ENCODE assay signal across 8 mouse cellular contexts in the genomic region with DNA sequence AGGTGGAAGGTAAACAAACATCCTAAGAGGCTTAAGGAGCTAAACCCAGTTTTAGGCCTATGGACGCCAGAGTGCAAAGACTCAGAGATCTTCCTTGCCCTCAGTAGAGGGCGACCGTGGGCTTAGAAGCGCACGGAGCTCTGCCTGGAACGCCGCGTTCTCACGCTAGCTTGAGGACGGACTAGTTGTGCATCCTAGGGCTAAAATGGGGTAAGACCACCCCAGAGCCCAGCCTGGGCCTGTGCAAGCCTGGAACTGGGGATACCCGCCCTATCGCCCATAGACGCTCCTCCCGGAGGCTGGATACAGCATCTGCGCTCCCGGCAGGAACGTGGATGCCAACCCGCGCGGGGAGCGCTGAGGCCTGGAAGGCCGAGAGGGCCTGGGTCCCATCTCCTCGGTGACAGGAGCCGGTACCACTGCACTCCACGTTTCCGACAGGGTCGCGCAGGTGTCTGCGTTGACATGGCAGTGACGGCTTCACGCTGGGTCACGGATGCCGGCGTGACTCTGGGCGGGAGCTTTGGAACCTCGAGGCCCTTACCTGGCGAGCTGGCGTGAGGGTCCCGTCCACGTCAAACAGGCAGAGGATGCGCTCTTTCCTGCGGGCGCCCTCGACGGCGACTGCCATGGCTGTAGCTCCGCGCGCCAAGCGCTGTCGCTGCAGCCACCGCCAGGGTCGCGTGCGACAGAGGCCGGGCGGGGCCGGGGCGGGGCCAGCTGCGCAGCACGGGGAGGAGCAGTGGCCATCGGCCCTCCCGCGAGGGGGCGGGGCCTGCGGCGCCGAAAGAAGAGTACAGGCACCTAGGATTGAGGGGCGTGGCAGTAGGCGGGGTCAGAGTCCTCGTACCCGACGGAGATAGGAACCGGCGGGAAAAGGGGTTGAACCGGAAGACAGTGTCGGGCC. TPM values are rescaled to one million over a fixed set of nuclear protein-coding genes. Genes with fewer than 3 reads are reported as not detected.
A peak's percentile ranks its signal among the peaks of the same experiment; 100 is the strongest.
DNase-seq lines count a peak whose midpoint lies in the region; ATAC-seq lines count a peak whose summit lies in the region.

Gene Pmm1, minus strand, starts transcription at position 760 of the 907 bp plus-strand sequence.

- peak within 1 kb of the TSS; percentile 82 for H3K27ac ChIP-seq in lung, embryonic 16.5 days (ENCODE audit: low read length)

- H3K36me3 ChIP-seq in lung, embryonic 16.5 days (ENCODE audit: control insufficient read depth, insufficient read depth, low read length) = peaks cover 7% of the 10 kb centered on the region; the same call in 1 of the 2 replicates

- peaks cover 5% of the 10 kb centered on the region for H3K4me1 ChIP-seq in lung, embryonic 16.5 days (replicated peaks; ENCODE audit: control insufficient read depth, insufficient read depth, low read length)

- H3K4me3 ChIP-seq in lung, embryonic 16.5 days (ENCODE audit: low read length) = peak within 1 kb of the TSS; percentile 68

- H3K27me3 ChIP-seq in lung, embryonic 16.5 days (ENCODE audit: control insufficient read depth, insufficient read depth, low read depth, low read length) = no peaks in the 10 kb centered on the region

- peak; percentile 93 to 95 for ATAC-seq in hematopoietic stem cell, adult 5-6 weeks (replicated peaks in 1 of 2; ENCODE audit: insufficient read depth in 1 of 2, low FRiP score in 2 of 2, low TSS enrichment in 1 of 2, low read depth in 1 of 2, poor library complexity in 2 of 2, severe bottlenecking in 2 of 2)
- peak; percentile 99 for ATAC-seq in lung, embryonic 16.5 days (ENCODE audit: low read depth)

- no peaks in the 10 kb centered on the region for H3K9me3 ChIP-seq in lung, embryonic 16.5 days (ENCODE audit: control insufficient read depth, low read length)

- peak within 1 kb of the TSS; percentile 96 for H3K4me2 ChIP-seq in lung, embryonic 16.5 days (ENCODE audit: low read depth, low read length)

- under 1% methylated on average over 71 of the region's 77 CpGs for WGBS in lung, embryonic 16.5 days

- H3K9ac ChIP-seq in lung, embryonic 16.5 days (ENCODE audit: low read length) = peak within 1 kb of the TSS; percentile 70

- DNase-seq in MEL-GATA-1-ER (ENCODE audit: extremely low read depth, low read depth) = peak; percentile 92
- peak; percentile 99 for DNase-seq in cerebellum, adult 8-10 months
- DNase-seq in forelimb bud, embryonic 11.5 days (ENCODE audit: low read depth, low spot score) = peak; percentile 96
- DNase-seq in layer of hippocampus, adult 9-10 months (ENCODE audit: low spot score) = peak; percentile 90
- peak; percentile 84 for DNase-seq in ovary, postnatal 10 days (ENCODE audit: low spot score)
- DNase-seq in thymus, postnatal 10 days (ENCODE audit: low spot score in 2 of 2) = peak; percentile 99 to 100

RNA-seq across cellular contexts. Expression of gene Pmm1, which starts in this region (rescaled TPM):
- 12.5 and 13.4 TPM in 2 replicates for total RNA-seq in hematopoietic stem cell, adult 5-6 weeks (2017)
- polyA plus RNA-seq in lung, embryonic 16.5 days (2015; fragmentation: Nextera tagmentation; extraction: Ambion mirVana) = 37.7 and 41.7 TPM in 2 replicates

Comparison
In these comparisons a context has a peak if more than half of its experiments do, and no peak if none do; other contexts are left out.
1. Peak in every context shown above with its lines: DNase-seq, ATAC-seq, H3K4me3 ChIP-seq and H3K27ac ChIP-seq.